Mouse (Mus musculus): ENCODE measurements around the gene Gpkow.

Gene Gpkow

DNA sequence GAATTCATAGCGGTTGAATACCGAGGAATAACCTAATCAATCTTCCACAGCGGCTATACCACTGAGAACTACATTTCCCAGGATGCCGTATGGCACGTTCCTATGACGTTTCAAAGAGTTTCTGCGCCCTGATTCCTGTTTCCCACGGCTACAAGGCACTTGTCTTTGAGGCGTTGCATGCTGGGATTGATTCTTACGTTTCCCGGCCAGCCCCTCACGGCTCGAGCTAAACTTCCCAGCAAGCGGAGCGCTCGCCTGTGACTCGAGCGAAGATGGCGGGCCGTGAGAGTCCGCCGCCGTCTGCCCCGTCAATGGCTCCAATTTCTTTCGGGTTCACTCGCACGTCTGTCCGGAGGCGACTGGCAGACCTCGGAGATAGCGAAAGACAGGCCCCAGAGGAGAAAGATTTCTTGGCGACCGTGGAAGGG is at the start of gene Gpkow:
Gene Gpkow (plus strand): TSS at position 178 of the 428 bp plus-strand sequence.
- peak; percentile 99 for ATAC-seq (ENCODE audit: low TSS enrichment)

DNA sequence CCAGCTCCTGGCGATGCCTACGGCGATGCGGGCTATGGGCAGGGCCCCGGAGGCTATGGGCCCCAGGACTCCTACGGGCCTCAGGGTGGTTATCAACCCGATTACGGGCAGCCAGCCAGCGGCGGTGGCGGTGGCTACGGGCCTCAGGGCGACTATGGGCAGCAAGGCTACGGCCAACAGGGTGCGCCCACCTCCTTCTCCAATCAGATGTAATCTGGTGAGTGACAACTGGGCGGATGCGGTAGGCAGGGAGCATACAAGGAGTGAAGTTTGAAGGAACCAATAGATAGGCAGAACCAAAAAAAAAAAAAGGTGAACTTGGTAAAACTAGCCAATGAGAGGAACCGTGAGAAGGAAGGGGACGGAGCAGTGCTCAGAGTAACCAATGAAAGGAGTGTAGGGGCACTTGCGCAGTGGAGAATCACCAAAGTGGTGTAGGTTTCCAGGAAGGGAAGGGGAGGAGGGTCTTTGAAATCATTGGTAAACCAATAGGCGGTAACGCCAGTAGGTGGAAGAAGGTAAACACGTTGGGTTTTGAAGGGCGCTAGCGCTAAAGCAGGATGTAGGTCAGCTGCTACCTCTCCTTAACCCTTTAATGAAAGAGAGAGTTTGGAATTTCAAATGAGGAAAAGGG is 48.1 kb upstream of the Gpkow start:
- ATAC-seq (ENCODE audit: low TSS enrichment), result peak; percentile 87

DNA sequence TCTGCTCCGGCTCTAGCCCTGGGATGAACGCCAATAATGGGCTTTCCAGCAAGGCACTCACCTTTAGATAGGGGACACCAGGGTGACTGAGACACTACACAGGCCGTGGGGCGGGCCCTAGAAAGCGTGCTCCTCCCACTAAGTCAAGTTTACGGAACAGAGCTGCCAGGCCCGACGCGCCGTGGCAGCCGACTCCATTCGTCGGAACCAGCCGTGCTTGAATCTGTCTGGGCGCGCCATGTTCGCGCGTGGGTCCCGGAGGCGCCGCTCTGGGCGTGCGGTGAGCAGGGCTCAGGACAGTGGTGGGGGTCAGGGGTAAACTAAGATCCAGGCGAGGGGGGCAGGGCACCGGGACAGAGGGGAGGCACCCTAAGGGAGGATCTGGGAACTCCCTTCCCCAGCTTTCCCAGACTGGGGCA is 39.7 kb upstream of the Gpkow start, which contains the start of gene Prickle3:
Gene Prickle3 (plus strand): TSS at position 40 of the 419 bp plus-strand sequence.
- ATAC-seq (ENCODE audit: low TSS enrichment), result 0 out of 2 replicates have a peak, but pooled peaks have one; percentile 42

DNA sequence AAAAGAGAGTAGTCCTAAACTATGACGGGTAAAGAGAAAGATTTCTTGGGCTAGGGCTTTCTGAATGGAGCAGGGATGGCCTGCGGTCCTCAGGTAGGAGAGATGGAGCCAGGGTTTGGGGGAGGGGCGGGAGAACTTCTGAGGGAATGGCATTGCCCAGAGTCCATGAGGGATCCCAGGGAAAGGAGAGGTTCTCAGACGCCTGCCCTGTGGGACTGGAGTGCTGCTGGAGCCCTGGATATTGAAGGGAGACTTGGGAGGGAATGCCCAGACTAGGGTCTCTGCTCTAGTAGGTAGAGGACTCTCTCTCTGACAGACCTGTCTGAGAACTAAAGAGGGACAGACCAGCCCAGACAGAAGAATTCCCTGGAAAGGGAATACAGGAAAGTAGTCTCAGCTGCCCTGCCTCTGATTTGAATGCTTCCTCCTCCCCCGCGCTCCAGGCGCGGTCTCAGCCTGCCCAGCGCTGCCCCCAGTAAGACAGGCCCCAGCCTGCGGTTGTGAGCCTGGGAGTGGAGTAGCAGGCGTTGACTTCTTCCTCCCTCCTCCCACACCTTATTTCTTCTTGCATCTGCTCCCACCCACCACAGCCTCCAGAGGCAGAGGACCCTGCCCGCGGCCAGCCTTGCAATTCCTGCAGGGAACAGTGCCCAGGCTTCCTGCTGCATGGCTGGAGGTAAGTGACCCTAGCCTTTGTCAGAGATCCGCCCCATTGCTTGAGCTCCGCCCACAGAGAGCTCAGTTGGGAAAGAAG is 38.7 kb upstream of the Gpkow start:
- ATAC-seq (ENCODE audit: low TSS enrichment), result peak; percentile 69

DNA sequence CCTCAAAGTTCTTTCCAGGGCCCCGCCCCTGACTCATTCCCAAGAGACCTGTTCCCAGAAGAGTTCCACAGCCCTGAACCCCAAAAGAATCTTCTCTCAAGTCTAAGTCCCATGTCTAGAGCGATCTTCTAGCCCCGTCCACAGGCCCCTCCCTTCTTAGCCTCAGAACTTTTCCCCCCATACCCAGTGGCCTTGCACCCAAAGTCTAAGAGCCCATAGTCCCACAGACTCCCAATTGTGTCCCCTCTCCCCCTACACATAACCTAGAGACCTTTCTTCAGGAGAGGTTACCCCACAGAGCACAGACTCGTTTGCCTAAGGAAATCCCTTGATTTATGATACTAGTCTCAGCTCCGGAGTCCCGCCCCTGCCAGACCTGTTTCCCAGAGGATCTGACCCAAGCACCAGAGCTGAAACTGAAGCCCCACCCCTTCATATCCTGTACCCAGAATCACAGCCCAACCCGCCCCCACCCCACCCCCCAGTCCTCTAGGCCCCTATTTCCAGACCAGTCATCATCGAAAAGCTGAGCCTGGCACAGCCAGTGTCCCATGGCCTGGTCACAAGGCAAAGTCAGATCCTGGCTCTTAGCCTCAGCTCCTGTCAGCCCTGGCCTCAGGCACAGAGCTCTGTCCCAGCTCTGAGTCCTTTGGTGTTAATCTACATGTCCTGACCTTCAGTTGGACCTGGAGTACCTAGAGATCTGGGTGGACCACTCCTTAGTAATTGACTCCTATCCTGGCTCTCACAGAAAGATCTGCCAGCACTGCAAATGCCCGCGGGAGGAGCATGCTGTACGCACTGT is 37.9 kb upstream of the Gpkow start:
- no peak for ATAC-seq (ENCODE audit: low TSS enrichment)

DNA sequence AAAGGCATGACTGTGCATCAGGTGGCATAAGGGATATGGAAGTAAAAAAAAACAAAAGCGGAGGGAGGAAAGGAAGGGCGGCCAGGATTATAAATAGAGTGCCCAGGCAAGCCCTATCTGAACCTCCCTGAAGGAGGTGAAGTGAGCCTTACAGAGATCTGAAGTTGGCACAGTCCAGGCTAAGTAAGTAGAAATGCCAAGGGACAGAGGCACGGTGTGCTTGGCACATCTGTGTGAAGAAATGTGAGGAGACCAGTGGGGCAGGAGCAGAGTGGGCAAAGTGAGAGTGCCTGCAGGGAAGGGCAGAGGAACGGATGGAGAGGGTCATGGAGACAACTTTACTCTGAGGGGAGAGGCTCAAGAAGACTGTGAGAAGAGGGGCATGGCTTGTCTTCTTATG is 35.8 kb upstream of the Gpkow start:
- no peak for ATAC-seq (ENCODE audit: low TSS enrichment)

DNA sequence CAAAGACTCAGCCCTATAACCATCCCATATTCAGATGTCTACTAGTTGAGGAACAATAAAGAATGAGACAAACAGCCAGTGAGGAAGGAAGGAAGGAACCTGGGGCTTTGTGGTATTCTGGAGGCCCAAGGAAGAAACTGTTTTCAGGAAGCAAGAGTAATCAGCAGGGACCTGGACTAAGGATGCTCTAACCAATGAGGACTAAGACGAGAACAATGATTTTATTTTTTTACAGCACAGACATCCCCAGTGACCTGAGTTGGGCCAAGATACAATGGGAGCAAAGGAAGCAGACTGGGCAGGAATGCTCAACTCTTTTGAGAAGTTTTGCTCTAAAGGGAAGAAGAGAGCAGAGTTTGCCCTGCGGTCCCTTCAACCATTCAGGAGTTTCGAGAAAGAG is 34.0 kb upstream of the Gpkow start:
- ATAC-seq (ENCODE audit: low TSS enrichment), result no peak

DNA sequence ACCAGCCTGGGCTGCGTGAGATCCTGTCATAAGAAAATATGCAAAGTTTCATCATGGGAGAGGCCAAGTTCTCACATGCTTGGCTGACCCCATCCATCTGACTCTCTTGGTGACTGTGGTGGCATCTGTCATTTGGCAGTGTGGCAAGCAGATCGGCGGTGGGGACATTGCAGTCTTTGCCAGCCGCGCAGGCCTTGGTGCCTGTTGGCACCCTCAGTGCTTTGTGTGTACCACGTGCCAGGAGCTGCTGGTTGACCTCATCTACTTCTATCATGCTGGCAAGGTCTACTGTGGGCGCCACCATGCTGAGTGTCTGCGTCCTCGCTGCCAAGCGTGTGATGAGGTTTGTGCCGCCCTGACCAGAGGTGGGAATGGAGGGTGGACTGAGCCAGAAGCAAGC is 32.1 kb upstream of the Gpkow start:
- ATAC-seq (ENCODE audit: low TSS enrichment), result no peak

DNA sequence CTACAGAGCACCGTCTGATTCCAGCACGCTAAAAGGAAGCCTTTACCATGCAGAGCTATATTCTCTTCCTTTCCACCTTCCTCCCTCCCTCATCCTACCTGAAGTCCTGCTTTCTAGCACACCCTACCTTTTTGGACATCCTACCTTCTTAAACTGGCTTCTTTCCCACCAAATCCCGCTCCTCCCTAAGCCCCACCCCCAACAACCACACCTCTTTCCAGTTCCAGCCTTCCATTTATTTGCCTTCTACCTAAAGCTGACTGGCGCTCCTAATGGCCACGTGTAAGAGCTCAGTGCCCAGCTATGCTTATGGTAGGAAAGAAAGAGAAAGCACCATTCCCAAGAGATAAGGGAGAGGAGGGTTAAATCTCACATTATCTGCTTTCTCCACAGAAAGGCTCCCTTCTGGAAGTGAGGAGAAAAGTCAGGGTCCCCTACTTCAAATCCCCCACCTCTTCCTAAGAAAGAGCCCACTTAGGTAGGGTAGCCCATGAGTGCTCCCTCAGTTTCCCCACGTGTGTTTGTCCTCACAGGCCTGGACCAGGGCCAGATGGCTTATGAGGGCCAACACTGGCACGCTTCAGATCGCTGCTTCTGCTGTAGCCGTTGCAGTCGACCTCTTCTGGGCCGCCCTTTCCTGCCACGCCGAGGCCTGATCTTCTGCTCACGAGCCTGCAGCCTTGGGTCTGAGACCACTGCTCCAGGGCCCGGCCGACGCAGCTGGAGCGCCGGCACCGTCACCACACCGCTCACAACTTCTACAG is 31.0 kb upstream of the Gpkow start:
- ATAC-seq (ENCODE audit: low TSS enrichment), result no peak

DNA sequence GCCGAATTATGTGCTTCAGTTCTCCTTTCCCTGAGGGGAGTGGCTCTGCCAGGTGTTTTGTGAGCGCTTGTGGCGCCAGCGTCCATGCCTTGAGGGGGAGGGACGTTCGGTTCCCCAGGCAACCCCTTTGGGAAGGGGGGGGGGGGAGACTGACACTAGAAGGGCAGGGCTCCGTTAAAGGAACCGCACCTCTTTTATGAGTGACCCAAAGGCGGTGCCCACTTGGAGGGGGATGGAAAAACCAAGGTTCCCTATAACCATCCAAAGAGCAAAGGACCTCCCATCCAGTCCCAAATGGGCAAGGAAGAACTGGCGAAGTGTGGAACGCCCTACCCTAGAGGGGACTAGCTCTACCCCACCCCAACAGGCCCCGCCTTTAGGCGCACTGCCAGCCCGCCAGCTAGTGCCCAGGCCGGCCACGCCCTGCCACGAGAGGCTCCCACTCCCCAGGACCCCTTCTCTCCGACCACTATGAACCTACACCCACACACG is 26.5 kb upstream of the Gpkow start:
- ATAC-seq (ENCODE audit: low TSS enrichment), result peak; percentile 55

DNA sequence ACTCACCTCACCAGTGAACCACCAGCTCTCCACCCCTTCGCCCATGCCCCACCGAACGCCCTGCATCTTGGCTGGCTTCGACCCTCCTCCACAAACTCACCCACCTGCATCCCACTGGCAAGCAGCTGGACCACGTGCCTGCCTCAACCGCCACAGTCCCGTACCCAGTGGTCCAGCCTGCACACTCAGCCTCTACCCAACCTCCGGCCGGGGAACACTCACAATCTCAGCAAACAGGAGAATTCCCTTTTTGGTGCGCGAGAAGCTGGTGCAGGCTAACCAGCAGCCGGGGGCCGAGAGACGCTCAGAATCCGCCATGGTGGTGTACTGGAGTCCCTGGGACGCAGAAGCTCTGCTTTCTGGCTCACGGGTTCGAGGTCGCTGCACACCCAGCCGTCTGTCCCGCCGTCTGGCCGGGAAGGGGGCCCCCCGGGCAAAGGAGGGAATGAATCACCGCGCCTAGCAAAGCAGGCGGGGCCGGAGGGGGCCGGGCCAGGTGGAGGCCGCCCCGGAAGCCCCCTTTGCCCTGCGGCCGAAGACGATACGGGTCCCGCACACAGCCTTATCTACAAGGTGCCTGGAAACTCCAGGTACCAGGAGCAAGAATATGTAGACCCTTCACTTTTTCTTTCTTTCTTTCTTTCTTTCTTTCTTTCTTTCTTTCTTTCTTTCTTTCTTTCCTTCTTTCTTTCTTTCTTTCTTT is 25.9 kb upstream of the Gpkow start, which contains the start of gene Plp2:
Gene Plp2 (minus strand): TSS at position 470 of the 703 bp plus-strand sequence.
- 0 out of 2 replicates have a peak, but pooled peaks have one; percentile 27 for ATAC-seq (ENCODE audit: low TSS enrichment)

DNA sequence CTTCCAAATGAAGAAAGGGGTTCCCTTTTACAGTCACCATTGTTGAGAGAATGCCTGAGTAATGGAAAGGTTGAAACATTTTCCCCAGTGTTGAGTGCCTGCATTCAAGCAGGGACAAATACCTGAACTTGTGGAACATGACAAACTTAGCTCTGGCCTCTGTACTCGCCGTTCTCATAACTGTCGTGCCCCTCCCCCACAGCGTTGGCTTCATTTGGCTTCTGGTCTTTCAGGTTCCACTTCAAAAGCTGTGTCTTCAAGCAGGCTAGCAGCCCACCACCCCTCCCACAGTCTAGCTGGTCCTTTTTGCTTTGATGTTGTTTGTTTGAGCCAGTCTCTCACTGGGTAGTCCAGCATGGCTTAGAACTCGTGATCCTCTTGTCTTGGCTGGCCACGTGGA is 24.2 kb upstream of the Gpkow start:
- no peak for ATAC-seq (ENCODE audit: low TSS enrichment)

DNA sequence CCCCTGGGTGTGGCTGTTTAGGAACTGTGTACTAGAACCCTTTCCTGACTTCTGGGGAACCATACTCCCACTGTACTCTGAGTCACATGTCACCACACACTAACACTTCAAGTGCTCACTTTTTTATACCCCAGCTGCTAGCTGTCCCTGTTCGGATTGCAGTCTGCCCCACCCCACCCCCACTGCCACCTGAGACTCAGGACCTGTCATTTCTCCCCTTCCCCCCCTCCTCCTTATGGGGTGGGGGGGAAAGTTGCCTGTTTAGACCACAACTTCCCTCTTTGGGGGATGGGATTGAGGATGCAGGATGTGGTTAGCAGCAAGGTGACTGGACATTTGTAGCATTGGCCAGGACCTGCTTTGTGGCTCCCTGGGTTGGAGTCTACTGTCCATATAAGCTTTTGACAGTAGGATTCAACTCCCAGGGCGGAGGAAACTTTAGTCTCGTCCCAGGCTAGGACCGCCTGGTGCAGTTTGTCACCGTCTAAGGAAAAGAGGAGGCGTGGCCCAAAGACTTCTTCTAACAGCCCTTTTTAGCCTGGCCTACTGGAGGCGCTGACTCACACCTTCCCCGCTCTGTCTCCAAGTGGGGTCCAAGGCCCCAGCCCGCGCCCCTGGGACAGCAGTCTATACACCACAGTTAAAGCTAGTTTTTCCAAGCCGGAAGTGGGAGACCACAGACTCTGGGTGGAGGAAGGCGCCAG is 23.2 kb upstream of the Gpkow start:
- no peak for ATAC-seq (ENCODE audit: low TSS enrichment)

DNA sequence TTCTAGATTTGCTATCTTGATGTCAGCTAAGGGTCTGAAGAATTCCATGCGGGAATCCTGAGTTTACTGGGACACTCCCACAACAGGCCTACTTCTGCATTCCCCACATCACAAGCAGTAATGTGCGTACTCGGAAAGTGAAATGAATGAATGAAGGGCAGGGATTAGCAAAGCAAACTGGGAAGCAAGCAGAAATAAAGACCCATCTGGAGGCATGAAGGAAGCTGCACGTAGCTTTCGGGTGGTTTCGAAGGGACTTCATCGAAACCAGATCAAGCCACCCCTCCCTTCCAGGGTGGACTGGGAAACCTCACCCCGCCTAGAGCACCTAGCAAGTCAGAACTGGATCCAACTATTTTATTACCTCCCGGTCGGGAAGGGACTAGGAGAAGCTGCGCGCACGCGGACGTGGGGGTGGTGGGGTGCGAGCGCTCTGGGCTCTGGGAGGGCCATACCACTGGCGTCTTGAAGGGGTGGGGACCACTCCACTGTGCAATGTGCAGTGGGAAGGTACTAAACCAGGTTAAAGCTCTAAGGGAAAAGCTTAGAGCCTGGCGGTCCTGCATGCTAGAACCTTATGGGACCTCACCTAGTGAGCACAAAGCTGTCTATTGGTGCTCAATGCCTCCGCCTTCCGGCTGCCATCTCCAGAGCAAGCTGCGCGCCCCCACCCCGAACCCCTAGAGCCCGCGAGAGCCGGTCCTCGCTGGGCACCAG is 22.5 kb upstream of the Gpkow start:
- peak; percentile 63 for ATAC-seq (ENCODE audit: low TSS enrichment)

DNA sequence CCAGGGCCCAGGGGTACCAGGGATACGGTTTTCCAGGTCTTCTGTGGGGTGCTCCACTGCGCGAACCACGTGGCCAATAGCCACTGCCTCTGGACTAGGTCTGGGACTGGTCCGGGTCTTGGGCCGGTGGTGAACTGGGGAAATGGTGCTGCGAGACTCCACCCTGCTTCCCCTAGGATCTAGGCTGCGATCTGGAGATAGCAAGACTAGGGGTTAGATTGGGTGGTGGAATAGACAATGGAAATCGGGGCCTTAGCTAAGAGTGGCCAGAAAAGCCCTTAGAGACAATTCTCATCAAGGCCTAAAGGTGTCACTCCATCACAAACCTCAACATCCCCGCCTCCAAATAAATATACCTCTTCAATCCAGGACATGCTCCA is 21.9 kb upstream of the Gpkow start:
- no peak for ATAC-seq (ENCODE audit: low TSS enrichment)

DNA sequence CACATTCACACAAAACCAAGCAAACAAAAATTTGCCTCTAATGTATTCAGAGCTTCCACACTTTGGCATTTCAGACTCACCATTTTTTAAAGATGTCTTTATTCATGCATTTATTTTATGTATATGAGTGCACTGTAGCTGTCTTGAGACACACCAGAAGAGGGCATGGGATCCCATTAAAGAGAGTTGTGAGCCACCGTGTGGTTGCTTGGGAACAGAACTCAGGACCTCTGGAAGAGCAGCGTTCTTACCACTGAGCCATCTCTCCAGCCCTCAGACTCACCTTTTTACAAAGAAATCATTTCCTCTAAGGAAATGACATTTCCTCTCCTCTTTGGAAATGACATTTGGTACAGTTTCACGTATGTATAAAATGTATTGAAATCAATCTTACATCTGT is 17.9 kb upstream of the Gpkow start:
- ATAC-seq (ENCODE audit: low TSS enrichment), result no peak

DNA sequence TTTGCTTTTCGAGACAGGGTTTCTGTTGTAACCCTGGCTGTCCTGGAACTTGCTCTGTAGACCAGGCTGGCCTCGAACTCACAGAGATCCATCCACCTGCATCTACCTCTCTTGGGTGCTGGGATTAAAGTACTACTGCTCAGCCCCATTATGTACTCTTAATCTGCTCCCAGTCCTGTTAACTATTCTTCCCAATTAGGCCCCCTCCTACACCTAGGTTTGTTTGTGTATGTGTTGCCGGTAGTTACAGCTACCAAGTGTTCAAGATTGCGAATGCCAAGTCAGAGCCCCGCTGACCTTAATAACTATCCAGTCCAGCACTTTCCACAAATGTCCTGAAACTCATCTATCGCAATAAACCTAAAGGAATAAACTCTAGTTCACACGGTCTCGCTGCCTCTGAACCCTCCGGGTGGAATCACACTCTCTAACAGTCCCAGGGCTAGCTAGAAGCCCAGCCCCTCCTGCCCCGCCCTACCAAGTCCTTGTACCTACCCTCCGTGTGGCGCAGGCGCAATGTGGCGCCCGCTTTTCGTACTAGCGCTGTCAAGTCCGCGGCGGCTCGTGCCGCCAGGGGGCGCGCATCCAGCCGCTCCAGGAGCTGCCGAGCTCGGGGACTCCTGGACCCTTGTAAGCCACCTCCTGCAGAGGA is 17.4 kb upstream of the Gpkow start:
- ATAC-seq (ENCODE audit: low TSS enrichment), result peak; percentile 98

DNA sequence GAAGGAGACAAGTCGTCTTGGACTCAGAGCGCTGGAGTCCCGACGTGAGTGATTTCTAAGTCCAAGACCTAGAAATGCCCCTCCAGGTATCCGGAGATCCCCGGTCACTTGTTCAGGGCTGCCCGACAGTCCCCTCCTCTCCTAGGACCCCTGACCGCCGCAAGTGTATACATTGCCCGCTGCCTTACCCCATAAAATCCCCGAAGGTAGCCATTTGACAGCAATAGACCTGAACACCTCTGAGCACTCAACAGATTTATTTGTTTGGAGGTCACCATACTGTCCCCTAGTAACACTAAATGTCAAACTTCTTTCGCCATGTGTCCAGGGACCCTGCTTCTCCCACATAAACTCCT is 16.9 kb upstream of the Gpkow start:
- ATAC-seq (ENCODE audit: low TSS enrichment), result no peak

DNA sequence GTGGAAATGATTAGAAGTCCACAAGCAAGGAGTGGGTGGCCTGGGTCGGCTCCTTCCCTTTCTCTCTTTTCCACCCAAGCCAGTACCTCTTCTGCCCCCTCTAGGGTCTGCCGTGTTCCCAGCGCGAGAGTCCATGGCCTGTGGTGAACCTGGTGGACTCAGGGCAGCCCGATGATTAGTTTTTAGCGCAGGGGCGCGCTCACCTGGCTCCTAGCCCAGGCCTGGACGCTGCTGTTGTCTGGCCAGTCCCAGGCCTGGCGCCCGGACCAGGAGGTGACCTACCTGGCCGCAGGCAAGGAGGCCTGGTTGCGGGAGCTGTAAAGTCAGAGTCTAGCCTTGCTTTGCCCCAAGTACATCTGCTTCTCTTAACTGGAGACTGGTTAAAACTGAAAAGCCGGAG is 16.1 kb upstream of the Gpkow start, which contains the start of gene Magix:
Gene Magix (minus strand): TSS at position 388 of the 400 bp plus-strand sequence.
- ATAC-seq (ENCODE audit: low TSS enrichment), result no peak
